Mouse (Mus musculus): Measurements from ENCODE around the gene Tfcp2. TPM values are rescaled to one million over a fixed set of nuclear protein-coding genes. Genes with fewer than 3 reads are reported as not detected.

Gene Tfcp2
- polyA plus RNA-seq, 1 experiment from 2014 or later: 36.9 TPM

- no peaks in the 10 kb centered on the region for H3K36me3 ChIP-seq
- no peak for DNase-seq (ENCODE audit: low spot score)
- no peaks in the 10 kb centered on the region for H3K9me3 ChIP-seq
- WGBS: 77% methylated on average over 16 of the region's 16 CpGs
- no peaks in the 10 kb centered on the region for H3K4me1 ChIP-seq (replicated peaks)
- no peaks in the 10 kb centered on the region for H3K27me3 ChIP-seq (ENCODE audit: insufficient read depth, poor library complexity, severe bottlenecking)
- no peak overlapping the region for H3K27ac ChIP-seq
- H3K4me3 ChIP-seq: no peak overlapping the region
Measured at GRCm38 (mm10) chr15:100451245-100451644, 100.6 kb downstream of the Tfcp2 start.

- Histone ChIP-seq H3K27ac (no peak overlapping the region), H3K36me3 (no peaks in the 10 kb centered on the region)
- WGBS: 98% methylated on average over 3 of the region's 3 CpGs
Measured at GRCm38 (mm10) chr15:100449495-100449894, 102.3 kb downstream of the Tfcp2 start.

GRCm38 (mm10) chr15:100448572-100448971 is 103.2 kb downstream of the Tfcp2 start:
- H3K4me1 ChIP-seq (replicated peaks): peaks cover 8% of the 10 kb centered on the region
- H3K36me3 ChIP-seq: no peaks in the 10 kb centered on the region
- WGBS: 76% methylated on average over 4 of the region's 4 CpGs
- H3K27ac ChIP-seq: no peak overlapping the region
- H3K27me3 ChIP-seq (ENCODE audit: insufficient read depth, poor library complexity, severe bottlenecking): no peaks in the 10 kb centered on the region
- no peak overlapping the region for H3K4me3 ChIP-seq
- H3K9me3 ChIP-seq: no peaks in the 10 kb centered on the region
- no peak for DNase-seq (ENCODE audit: low spot score)

More at GRCm38 (mm10) chr15:100449495-100449894, 102.3 kb downstream of the Tfcp2 start:
- Histone ChIP-seq H3K9me3 (no peaks in the 10 kb centered on the region), H3K27me3 (ENCODE audit: insufficient read depth, poor library complexity, severe bottlenecking) (no peaks in the 10 kb centered on the region), H3K4me1 (replicated peaks) (no peaks in the 10 kb centered on the region), H3K4me3 (no peak overlapping the region)
- DNase-seq (ENCODE audit: low spot score): no peak

Other genes with a start within 250 kb of the Tfcp2 start
- 3.8 and 5.5 TPM in 2 replicates for gene Mettl7a1, start 247.9 kb downstream of the Tfcp2 start, polyA plus RNA-seq (2016; fragmentation: Nextera tagmentation; extraction: Ambion mirVana)
- gene Mettl7a3, start 217.1 kb downstream of the Tfcp2 start, polyA plus RNA-seq (2016; fragmentation: Nextera tagmentation; extraction: Ambion mirVana): not detected in 2 replicates
- gene Methig1, start 198.9 kb downstream of the Tfcp2 start, polyA plus RNA-seq (2016; fragmentation: Nextera tagmentation; extraction: Ambion mirVana): 0.21 TPM in 1 of 2 replicates, not detected in the other
- gene Mettl7a2, start 198.8 kb downstream of the Tfcp2 start, polyA plus RNA-seq (2016; fragmentation: Nextera tagmentation; extraction: Ambion mirVana): not detected in 2 replicates
- gene Higd1c, start 187.5 kb downstream of the Tfcp2 start, polyA plus RNA-seq (2016; fragmentation: Nextera tagmentation; extraction: Ambion mirVana): 0.47 TPM in 1 of 2 replicates, not detected in the other
- gene Gm5475, start 129.9 kb downstream of the Tfcp2 start, polyA plus RNA-seq (2016; fragmentation: Nextera tagmentation; extraction: Ambion mirVana): not detected in 2 replicates
- 25.1 and 26.2 TPM in 2 replicates for gene Slc11a2, start 126.9 kb downstream of the Tfcp2 start, polyA plus RNA-seq (2016; fragmentation: Nextera tagmentation; extraction: Ambion mirVana)
- 38.0 and 41.2 TPM in 2 replicates for gene Letmd1, start 83.0 kb downstream of the Tfcp2 start, polyA plus RNA-seq (2016; fragmentation: Nextera tagmentation; extraction: Ambion mirVana)
- 20.9 and 26.2 TPM in 2 replicates for gene Csrnp2, start 56.5 kb downstream of the Tfcp2 start, polyA plus RNA-seq (2016; fragmentation: Nextera tagmentation; extraction: Ambion mirVana)
- gene Pou6f1, start 48.0 kb upstream of the Tfcp2 start, polyA plus RNA-seq (2016; fragmentation: Nextera tagmentation; extraction: Ambion mirVana): 4.5 and 9.8 TPM in 2 replicates
- gene Dazap2, start 63.3 kb upstream of the Tfcp2 start, polyA plus RNA-seq (2016; fragmentation: Nextera tagmentation; extraction: Ambion mirVana): 231 and 240 TPM in 2 replicates
- gene Smagp, start 84.9 kb upstream of the Tfcp2 start, polyA plus RNA-seq (2016; fragmentation: Nextera tagmentation; extraction: Ambion mirVana): 5.7 and 6.5 TPM in 2 replicates
- gene Bin2, start 117.5 kb upstream of the Tfcp2 start, polyA plus RNA-seq (2016; fragmentation: Nextera tagmentation; extraction: Ambion mirVana): 4.0 and 4.5 TPM in 2 replicates
- 1.6 and 2.8 TPM in 2 replicates for gene Cela1, start 135.9 kb upstream of the Tfcp2 start, polyA plus RNA-seq (2016; fragmentation: Nextera tagmentation; extraction: Ambion mirVana)
- 0.05 and 0.11 TPM in 2 replicates for gene Galnt6, start 177.4 kb upstream of the Tfcp2 start, polyA plus RNA-seq (2016; fragmentation: Nextera tagmentation; extraction: Ambion mirVana)
- 9.5 and 10.0 TPM in 2 replicates for gene Slc4a8, start 209.7 kb upstream of the Tfcp2 start, polyA plus RNA-seq (2016; fragmentation: Nextera tagmentation; extraction: Ambion mirVana)

Data from hindbrain, embryonic 10.5 days (tissue).